Mouse (Mus musculus) ES-CJ7 (cell line): ENCODE measurements at regions not wholly inside any gene's neighbourhood (a gene's known extent, or its start where the extent isn't known, plus 50 kb on each side); places are given as distances from the start of the nearest gene placed in this dataset.

Source experiments
- DNase-seq: peaks from one replicate; pipeline ENCODE4 v3.0.0; 2011; ENCODE audit warnings: low read depth, low spot score

GRCm38 (mm10) chr1:76080241-76080640 lies 534.2 kb downstream of the Slc4a3 start:
- no peak for DNase-seq

- no peak for DNase-seq
These were observed 535.6 kb downstream of the Slc4a3 start for GRCm38 (mm10) chr1:76081700-76082099.

GRCm38 (mm10) chr1:76083273-76084036 lies 537.4 kb downstream of the Slc4a3 start:
- no peak for DNase-seq

- DNase-seq = no peak
These were observed 545.0 kb downstream of the Slc4a3 start for GRCm38 (mm10) chr1:76091031-76091430.

- DNase-seq = no peak
These were observed 567.2 kb downstream of the Slc4a3 start for GRCm38 (mm10) chr1:76113281-76113680.

GRCm38 (mm10) chr1:76120840-76121239 lies 574.8 kb downstream of the Slc4a3 start:
- DNase-seq = no peak

- DNase-seq = peak; percentile 17
These were observed 584.3 kb downstream of the Slc4a3 start for GRCm38 (mm10) chr1:76130353-76130752.

- no peak for DNase-seq
These were observed 590.7 kb downstream of the Slc4a3 start for GRCm38 (mm10) chr1:76136810-76137209.

- no peak for DNase-seq
These were observed 591.6 kb downstream of the Slc4a3 start for GRCm38 (mm10) chr1:76137701-76138100.

- no peak for DNase-seq
These were observed 597.5 kb downstream of the Slc4a3 start for GRCm38 (mm10) chr1:76143516-76143915.

- no peak for DNase-seq
These were observed 602.9 kb downstream of the Slc4a3 start for GRCm38 (mm10) chr1:76148963-76149362.

GRCm38 (mm10) chr1:76156291-76156690 lies 610.2 kb downstream of the Slc4a3 start:
- DNase-seq = no peak

- DNase-seq = no peak
These were observed 621.4 kb downstream of the Slc4a3 start for GRCm38 (mm10) chr1:76167486-76167885.

- no peak for DNase-seq
These were observed 635.1 kb downstream of the Slc4a3 start for GRCm38 (mm10) chr1:76181181-76181580.

- DNase-seq = no peak
These were observed 648.8 kb downstream of the Slc4a3 start for GRCm38 (mm10) chr1:76194844-76195243.

- no peak for DNase-seq
These were observed 651.6 kb downstream of the Slc4a3 start for GRCm38 (mm10) chr1:76197651-76198050.

GRCm38 (mm10) chr1:76200906-76201305 lies 654.8 kb downstream of the Slc4a3 start:
- no peak for DNase-seq

- no peak for DNase-seq
These were observed 666.4 kb downstream of the Slc4a3 start for GRCm38 (mm10) chr1:76212486-76212885.

GRCm38 (mm10) chr1:76244721-76245120 lies 698.7 kb downstream of the Slc4a3 start:
- DNase-seq = no peak

GRCm38 (mm10) chr1:76246181-76246796 lies 700.2 kb downstream of the Slc4a3 start:
- DNase-seq = no peak

GRCm38 (mm10) chr1:76247126-76247525 lies 701.1 kb downstream of the Slc4a3 start:
- no peak for DNase-seq

- DNase-seq = no peak
These were observed 712.2 kb downstream of the Slc4a3 start for GRCm38 (mm10) chr1:76258217-76258616.

- no peak for DNase-seq
These were observed 730.1 kb downstream of the Slc4a3 start for GRCm38 (mm10) chr1:76276148-76276547.
